Mouse (Mus musculus) heart, embryonic 15.5 days (tissue): ENCODE results near the gene N4bp2l1. TPM values are rescaled to one million over a fixed set of nuclear protein-coding genes. Genes with fewer than 3 reads are reported as not detected.

ENCODE experiments used
- ATAC-seq: fragments of 200-750 bp; cut with Nextera tagmentation; replicated peaks from 2 replicates; pipeline ENCODE4 v1.8.0; 2017; ENCODE audit warnings: low read depth, moderate TSS enrichment; ENCODE audit not compliant: insufficient number of reproducible peaks, insufficient read depth, low FRiP score
- H3K27ac ChIP-seq: fragments of 300-500 bp; sonication (generic); 2 replicates; pipeline ENCODE4 v1.5.1; 2015; ENCODE audit warnings: mild to moderate bottlenecking, inconsistent platforms
- H3K27me3 ChIP-seq: fragments of 300-500 bp; sonication (generic); 2 replicates; pipeline ENCODE4 v1.6.1; 2015; ENCODE audit warnings: inconsistent platforms
- H3K36me3 ChIP-seq: fragments of 300-500 bp; sonication (generic); 2 replicates; pipeline ENCODE4 v1.6.1; 2015; ENCODE audit warnings: mild to moderate bottlenecking, inconsistent platforms
- H3K4me1 ChIP-seq: fragments of 300-500 bp; sonication (generic); replicated peaks from 2 replicates; pipeline ENCODE4 v1.6.1; 2015; ENCODE audit warnings: inconsistent platforms
- H3K4me2 ChIP-seq: fragments of 300-500 bp; sonication (generic); 2 replicates; pipeline ENCODE4 v1.6.1; 2015; ENCODE audit warnings: inconsistent platforms, mild to moderate bottlenecking, moderate library complexity
- H3K4me3 ChIP-seq: fragments of 300-500 bp; sonication (generic); 2 replicates; pipeline ENCODE4 v1.5.1; 2015; ENCODE audit warnings: mild to moderate bottlenecking, inconsistent platforms
- H3K9ac ChIP-seq: fragments of 300-500 bp; sonication (generic); 2 replicates; pipeline ENCODE4 v1.6.1; 2015; ENCODE audit warnings: mild to moderate bottlenecking, inconsistent platforms
- H3K9me3 ChIP-seq: fragments of 300-500 bp; sonication (generic); replicated peaks from 2 replicates; pipeline ENCODE4 v1.6.1; 2016; ENCODE audit warnings: inconsistent platforms
- WGBS: fragments of 180-500 bp; shearing (Covaris S2); methylation state at CpG from one replicate; pipeline ENCODE4 v1.1.7; 2015; ENCODE audit warnings: mixed read lengths; 5-methylcytosine and 5-hydroxymethylcytosine counted together
- polyA plus RNA-seq: library from polyadenylated mRNA; unstranded; fragments of >200 nt; fragmentation: Nextera tagmentation; extraction: Ambion mirVana; gene quantifications from 2 replicates; pipeline ENCODE4 v1.2.1, GENCODE M21; 2015

Gene N4bp2l1
- polyA plus RNA-seq, 1 experiment from 2014 or later, result 3.4 TPM

DNA sequence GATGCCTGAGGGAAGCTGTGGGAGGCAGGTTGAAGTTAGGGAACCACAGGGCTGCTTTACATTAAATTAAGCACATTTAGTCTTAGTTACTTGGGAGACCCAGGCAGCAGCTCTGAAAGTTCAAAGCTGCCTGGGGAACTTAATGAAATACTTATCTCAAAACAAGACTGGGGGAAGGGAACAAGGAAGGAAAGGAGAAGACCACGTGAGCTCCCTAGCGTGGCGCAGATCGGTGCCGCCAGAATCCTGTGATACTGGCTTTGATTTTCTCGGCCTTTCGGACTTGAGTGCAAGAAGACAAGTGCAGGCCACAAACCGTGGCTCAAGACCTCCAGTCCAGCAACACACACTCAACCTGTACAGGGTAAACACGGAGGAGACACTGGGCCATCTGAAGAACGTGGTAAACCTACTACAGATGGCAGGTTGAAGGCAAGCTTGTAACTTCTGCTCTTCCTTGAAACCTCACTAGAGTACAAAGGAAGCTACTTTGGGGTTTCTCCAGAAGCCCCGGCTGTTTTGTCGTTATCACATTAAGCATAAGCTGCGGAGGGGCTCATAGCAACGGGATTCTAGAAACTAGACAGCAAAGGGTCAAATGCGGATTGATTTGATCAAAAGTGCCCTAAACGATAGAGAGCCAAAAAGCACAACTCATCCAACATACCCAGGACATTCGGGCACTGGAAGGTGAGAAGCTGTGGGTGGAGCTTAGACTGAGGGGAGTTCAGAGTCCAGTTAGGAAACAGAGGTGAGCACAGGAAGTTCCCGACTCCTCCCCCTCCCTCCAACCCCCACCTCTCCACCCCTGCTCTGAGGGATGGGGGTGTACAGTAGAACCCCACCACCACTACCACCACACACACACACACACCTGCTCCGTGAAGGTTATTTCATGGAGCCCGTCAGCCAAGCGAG, 1.5 kb upstream of the N4bp2l1 start:
- WGBS, result 56% methylated on average over 21 of the region's 21 CpGs
- Histone ChIP-seq H3K4me2 (no peak overlapping the region), H3K4me3 (no peak overlapping the region), H3K4me1 (peaks cover 10% of the 10 kb centered on the region), H3K27me3 (no peaks in the 10 kb centered on the region), H3K27ac (no peak overlapping the region), H3K9me3 (no peaks in the 10 kb centered on the region), H3K9ac (no peak overlapping the region), H3K36me3 (0 out of 2 replicates have a peak, but pooled peaks cover 3% of the 10 kb centered on the region)
- no peak for ATAC-seq

DNA sequence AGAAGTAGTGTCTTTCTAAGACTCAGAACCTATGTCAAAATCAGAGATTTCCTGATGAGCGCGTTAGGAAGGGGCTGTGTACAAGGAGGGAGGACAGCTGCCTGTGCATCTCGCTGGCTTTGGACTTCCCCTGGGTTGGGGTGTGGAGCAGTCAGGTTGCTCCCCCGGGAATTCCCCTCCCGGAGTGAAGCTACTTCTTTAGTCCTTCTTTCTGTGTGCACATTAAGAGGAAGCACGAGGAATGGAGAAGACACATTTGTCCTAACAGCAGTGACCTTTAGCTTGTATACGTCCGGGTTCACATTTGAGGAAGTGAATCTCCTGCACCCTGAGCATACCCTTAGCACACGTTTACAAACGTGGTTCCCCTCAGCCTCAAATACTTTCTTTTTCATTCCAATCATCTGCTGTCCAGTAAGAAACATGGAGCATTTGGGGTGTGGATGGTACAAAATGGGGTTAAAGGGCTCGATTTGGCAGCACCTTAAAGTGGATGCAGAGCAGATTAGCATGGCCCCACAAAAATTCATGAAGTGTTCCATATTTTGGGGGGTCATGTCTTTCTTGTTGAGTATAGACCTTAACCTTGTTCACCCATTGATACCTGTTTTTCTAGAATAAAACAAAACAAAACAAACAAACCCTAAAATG, 1.5 kb downstream of the N4bp2l1 start:
- Histone ChIP-seq H3K9me3 (no peaks in the 10 kb centered on the region), H3K4me1 (peaks cover 15% of the 10 kb centered on the region), H3K27me3 (0 out of 2 replicates have a peak, but pooled peaks cover 3% of the 10 kb centered on the region), H3K36me3 (no peaks in the 10 kb centered on the region), H3K9ac (no peak overlapping the region), H3K27ac (no peak overlapping the region), H3K4me3 (no peak overlapping the region), H3K4me2 (no peak overlapping the region)
- WGBS, result 57% methylated on average over 11 of the region's 11 CpGs
- ATAC-seq, result no peak

DNA sequence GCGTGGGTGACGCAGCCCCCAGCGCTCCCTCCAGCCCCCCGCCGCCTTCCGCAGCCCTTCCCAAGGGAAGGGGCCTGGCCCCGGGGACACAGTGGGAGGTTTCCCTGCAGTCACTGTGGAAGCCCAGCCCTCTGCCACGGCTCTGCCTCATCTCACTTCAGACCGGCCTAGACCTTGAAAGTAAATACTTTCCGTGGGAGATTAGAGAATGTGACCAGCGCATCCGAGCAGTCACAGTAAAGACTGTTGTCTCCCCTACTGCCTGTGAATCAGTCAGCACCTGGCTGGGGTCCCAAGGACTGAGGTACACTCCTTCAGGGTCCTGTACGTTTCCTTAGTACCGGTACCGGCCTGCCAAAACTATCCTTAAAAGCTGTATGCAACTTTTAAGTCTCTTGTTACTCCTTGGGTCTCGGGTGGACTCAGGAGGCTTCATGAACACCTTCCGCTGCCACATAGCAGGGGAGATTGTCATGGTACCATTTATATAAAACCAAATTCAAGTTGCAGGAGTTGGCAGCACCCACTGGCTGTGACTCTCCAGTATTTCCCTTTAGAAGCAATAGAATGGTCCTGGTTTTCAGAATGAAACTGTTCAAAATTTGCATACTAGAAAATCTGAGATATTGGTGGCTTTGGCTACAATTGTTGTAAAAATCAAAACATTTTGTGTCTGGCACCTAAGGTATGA, 2.2 kb downstream of the N4bp2l1 start:
- no peak for ATAC-seq
- H3K4me3 ChIP-seq, result peak overlapping the region; percentile 92
- H3K9ac ChIP-seq, result peak overlapping the region; percentile 69
- H3K4me2 ChIP-seq, result peak overlapping the region; percentile 100
- H3K27ac ChIP-seq, result 0 out of 2 replicates have a peak overlapping the region, but pooled peaks have one; percentile 36
- H3K27me3 ChIP-seq, result 0 out of 2 replicates have a peak, but pooled peaks cover 3% of the 10 kb centered on the region
- H3K9me3 ChIP-seq, result no peaks in the 10 kb centered on the region
- H3K36me3 ChIP-seq, result no peaks in the 10 kb centered on the region
- WGBS, result 7% methylated on average over 17 of the region's 17 CpGs
- H3K4me1 ChIP-seq, result peaks cover 15% of the 10 kb centered on the region

DNA sequence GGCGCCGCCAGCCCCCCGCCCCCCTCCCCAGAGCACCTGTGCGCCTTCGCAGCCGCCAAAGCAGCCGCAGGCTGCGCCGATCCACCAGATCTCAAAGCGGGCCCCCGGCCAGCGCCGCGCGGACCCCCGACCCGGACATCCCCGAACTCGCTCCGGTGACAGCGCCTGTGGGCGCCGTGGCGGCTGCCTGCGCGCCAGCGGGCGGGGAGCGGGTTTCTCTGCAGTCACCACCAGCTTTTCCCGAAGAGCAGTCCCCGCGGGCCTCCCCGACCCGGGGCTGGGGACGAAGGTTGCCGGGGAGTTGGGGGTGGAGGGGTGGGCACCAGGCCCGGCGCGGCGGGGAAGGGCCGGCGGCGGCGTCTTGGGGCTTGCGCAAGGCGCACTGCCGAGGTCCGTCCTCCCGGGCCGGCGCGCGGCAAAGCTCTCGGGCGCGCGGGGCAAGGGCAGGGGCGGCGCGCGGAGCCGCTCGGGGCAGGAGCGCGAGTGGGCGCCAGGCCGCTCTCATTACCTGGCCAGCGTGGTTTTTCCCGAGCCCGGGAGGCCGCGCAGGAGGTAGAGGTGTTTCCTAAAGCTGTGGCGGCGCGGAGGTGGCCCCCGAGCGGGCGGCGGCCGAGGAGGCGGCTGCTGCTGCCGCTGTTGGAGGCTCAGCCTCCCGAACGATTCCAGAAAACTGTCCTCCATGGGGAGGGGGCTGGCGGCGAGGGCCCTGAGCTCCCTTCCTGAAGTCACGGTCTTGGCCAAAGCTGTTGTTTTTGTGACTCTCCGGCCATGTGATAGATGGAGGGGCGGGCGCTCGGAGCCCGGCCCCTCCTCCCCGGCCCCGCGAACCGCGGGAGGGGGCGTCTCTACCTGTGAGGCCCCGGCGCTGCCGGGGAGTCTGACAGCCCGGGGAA, 3.0 kb downstream of the N4bp2l1 start:
- Histone ChIP-seq H3K27ac (0 out of 2 replicates have a peak overlapping the region, but pooled peaks have one; percentile 36), H3K4me2 (peak overlapping the region; percentile 100), H3K4me1 (peaks cover 12% of the 10 kb centered on the region), H3K9me3 (no peaks in the 10 kb centered on the region), H3K36me3 (no peaks in the 10 kb centered on the region), H3K27me3 (0 out of 2 replicates have a peak, but pooled peaks cover 3% of the 10 kb centered on the region), H3K4me3 (peak overlapping the region; percentile 92), H3K9ac (peak overlapping the region; percentile 69)
- WGBS, result 1% methylated on average over 94 of the region's 102 CpGs
- peak; percentile 69 for ATAC-seq

DNA sequence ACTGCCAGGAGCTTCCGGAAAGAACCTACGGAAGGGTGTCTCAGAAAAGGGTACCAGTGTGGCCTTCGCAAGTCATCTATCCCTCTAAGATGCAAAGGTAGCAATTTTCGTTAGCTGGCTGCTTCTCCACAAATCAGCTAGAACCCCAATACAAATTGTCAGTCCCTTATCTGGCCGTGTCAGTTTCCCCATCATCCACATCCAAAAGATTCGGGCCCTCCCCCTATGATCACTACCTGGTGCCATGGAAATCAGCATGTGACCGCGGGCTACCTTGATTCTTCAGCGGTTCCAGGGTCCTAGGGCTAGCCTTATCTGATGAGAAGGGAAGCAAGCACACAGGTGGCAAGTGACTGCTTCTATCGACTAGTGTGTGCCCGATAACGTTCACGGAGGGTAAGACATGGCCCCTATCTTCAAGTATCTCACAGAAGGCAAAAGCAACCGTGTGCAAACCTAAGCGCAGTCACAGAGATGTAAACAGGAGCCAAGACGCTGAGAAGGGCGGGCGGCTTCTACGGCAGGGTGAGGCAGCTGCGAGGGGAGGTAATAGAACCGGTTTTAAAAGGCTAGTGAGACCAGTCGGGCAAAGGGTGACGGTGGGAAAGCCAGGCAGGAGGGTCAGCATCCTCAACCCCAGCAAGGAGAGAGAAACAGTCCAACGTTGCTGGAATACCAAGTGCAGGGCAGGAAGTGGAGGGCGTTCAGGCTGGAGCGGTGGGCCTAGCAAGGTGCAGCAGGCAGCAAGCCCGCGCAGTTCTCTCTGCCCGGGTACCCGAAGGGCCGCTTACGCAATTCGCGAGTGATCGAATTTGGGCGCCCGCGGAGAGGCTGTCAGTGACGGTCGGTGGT, 3.9 kb downstream of the N4bp2l1 start:
- H3K27ac ChIP-seq, result 0 out of 2 replicates have a peak overlapping the region, but pooled peaks have one; percentile 36
- peak overlapping the region; percentile 100 for H3K4me2 ChIP-seq
- peak overlapping the region; percentile 92 for H3K4me3 ChIP-seq
- no peaks in the 10 kb centered on the region for H3K9me3 ChIP-seq
- 14% methylated on average over 40 of the region's 40 CpGs for WGBS
- no peak; the same call in 1 of the 2 replicates for ATAC-seq
- peak overlapping the region; percentile 69 for H3K9ac ChIP-seq
- H3K4me1 ChIP-seq, result peaks cover 12% of the 10 kb centered on the region
- H3K36me3 ChIP-seq, result no peaks in the 10 kb centered on the region
- H3K27me3 ChIP-seq, result 0 out of 2 replicates have a peak, but pooled peaks cover 3% of the 10 kb centered on the region

DNA sequence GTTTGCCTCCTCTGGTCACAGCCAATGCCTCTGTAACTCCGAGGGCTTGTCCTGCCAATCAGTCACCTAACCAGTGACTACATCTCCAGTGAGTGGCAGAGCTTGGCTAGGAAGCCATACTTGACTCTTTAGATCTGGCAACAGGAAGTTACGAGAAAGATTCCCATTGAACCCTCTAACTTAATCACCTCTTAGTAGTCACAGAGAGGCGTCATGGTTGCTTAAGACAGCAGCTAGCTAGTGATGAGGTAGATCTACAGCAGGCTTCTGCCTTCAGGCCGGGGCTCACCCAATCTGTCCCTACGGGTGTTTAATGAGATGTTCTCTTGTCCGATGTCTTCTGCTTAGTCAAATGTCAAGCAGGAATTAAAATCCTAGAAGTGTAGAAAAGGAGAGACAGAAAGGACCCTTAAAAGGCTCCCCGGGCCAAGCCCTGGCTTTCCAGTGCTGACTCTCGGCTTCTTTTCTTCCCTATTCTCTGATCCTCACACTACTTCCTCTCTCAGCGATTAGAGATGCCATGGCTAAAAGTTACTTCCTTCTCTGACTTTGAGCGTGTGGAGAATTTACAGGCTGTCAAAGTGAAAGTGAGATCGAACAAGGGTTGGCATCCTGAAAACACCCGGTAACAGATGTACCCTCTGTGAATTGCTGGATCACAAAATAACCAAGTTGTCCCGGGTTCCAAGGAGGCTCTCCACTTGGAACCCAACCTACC, 4.6 kb downstream of the N4bp2l1 start:
- no peak for ATAC-seq
- Histone ChIP-seq H3K4me2 (peak overlapping the region; percentile 100), H3K9me3 (no peaks in the 10 kb centered on the region), H3K4me1 (peaks cover 12% of the 10 kb centered on the region), H3K36me3 (no peaks in the 10 kb centered on the region), H3K4me3 (peak overlapping the region; percentile 92; the same call in 1 of the 2 replicates), H3K27me3 (0 out of 2 replicates have a peak, but pooled peaks cover 3% of the 10 kb centered on the region), H3K27ac (no peak overlapping the region), H3K9ac (no peak overlapping the region)
- WGBS, result 70% methylated on average over 13 of the region's 13 CpGs

DNA sequence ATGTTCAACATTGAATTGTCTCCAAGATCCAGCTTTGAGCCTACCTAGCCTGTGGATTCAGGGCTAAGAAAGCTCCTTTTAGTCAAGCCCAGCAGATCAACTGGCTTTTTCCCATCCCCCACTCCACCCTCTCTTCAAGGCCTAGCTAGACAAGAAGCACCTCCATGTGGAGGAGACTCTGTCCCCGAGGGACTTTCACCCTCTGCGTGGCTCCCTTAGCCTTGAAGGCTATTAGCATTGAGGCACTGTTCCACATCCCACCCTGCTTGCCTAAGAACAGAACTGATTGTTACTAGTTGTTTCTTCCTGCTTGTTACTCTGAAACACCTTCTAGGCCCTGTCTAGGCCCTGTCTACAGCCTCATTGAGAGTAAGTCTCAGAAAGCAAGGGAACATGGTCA, 7.0 kb downstream of the N4bp2l1 start:
- no peak for ATAC-seq
- peaks cover 12% of the 10 kb centered on the region for H3K4me1 ChIP-seq
- 0 out of 2 replicates have a peak, but pooled peaks cover 3% of the 10 kb centered on the region for H3K27me3 ChIP-seq
- WGBS, result 75% methylated on average over 2 of the region's 2 CpGs
- no peak overlapping the region for H3K4me2 ChIP-seq
- H3K27ac ChIP-seq, result no peak overlapping the region
- no peak overlapping the region for H3K4me3 ChIP-seq
- no peaks in the 10 kb centered on the region for H3K36me3 ChIP-seq
- H3K9me3 ChIP-seq, result no peaks in the 10 kb centered on the region
- no peak overlapping the region for H3K9ac ChIP-seq

DNA sequence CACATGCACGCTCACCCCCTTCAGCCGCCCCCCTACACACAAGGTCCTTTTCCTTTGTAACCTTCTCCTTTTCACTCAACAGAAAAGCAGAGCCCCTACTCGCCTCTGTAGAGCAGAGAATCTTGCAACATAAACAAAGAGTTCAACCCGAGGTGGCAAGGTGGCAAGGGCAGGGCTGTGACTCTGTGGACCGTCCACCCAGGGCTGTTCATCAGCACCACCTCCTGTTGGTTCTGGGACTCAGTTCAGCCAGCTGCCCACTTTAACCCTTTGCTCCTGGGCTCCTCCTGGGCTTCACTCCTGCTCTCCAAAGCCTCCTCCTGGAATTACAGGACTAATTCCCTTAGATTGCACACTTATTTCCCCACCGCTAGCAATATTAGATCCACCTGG, 12.7 kb downstream of the N4bp2l1 start:
- Histone ChIP-seq H3K27me3 (no peaks in the 10 kb centered on the region), H3K9ac (no peak overlapping the region), H3K27ac (no peak overlapping the region), H3K36me3 (no peaks in the 10 kb centered on the region), H3K9me3 (no peaks in the 10 kb centered on the region), H3K4me1 (no peaks in the 10 kb centered on the region), H3K4me2 (no peak overlapping the region), H3K4me3 (no peak overlapping the region)
- 50% methylated on average over 6 of the region's 6 CpGs for WGBS
- ATAC-seq, result no peak

DNA sequence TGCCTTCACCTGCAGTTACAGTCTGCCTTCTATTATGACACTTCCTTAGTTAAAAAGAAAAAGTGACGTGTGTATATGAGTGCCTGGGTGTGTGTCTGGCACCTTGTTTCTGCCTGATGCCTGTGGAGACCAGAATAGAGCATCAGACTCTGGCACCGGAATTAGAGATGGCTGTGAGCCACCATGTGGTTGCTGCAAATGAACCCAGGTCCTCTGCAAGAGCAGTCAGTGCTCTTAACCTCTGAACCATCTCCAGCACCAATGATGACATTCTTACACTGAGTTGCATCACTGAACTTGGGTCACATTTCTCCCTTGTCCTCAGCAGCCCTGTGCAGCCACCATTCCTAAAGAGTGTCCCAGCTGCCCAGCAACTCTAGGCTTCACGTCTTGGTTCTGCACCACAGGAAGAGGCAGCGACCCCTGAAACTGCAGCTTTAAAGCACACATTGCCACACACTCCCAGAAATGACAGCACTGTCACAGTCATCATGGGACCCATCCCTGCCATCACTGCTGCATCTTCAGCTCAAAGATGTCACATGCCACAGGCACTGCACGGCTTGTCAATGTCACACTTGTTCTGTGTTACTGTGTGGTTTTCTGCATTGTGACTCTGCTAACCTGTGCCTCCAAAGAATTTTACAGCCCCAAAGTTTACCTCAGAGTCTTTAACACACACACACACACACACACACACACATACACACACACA, 13.2 kb downstream of the N4bp2l1 start:
- H3K9ac ChIP-seq, result no peak overlapping the region
- H3K4me1 ChIP-seq, result no peaks in the 10 kb centered on the region
- H3K27ac ChIP-seq, result no peak overlapping the region
- 52% methylated on average over 5 of the region's 5 CpGs for WGBS
- H3K4me3 ChIP-seq, result no peak overlapping the region
- no peak; the same call in 1 of the 2 replicates for ATAC-seq
- no peaks in the 10 kb centered on the region for H3K36me3 ChIP-seq
- H3K27me3 ChIP-seq, result no peaks in the 10 kb centered on the region
- H3K9me3 ChIP-seq, result no peaks in the 10 kb centered on the region
- no peak overlapping the region for H3K4me2 ChIP-seq
